Mouse (Mus musculus) CD8-positive naive resting alpha-beta T cell, adult 57 days (primary cell): ENCODE measurements around the gene Exosc9. TPM values are rescaled to one million over a fixed set of nuclear protein-coding genes. Genes with fewer than 3 reads are reported as not detected.

ENCODE experiments used
- total RNA-seq: library from RNA; stranded (reverse); gene quantifications from one replicate; pipeline ENCODE4 v1.2.4, GENCODE M21; 2023

The Exosc9 gene
- total RNA-seq = 39.5 TPM

DNA sequence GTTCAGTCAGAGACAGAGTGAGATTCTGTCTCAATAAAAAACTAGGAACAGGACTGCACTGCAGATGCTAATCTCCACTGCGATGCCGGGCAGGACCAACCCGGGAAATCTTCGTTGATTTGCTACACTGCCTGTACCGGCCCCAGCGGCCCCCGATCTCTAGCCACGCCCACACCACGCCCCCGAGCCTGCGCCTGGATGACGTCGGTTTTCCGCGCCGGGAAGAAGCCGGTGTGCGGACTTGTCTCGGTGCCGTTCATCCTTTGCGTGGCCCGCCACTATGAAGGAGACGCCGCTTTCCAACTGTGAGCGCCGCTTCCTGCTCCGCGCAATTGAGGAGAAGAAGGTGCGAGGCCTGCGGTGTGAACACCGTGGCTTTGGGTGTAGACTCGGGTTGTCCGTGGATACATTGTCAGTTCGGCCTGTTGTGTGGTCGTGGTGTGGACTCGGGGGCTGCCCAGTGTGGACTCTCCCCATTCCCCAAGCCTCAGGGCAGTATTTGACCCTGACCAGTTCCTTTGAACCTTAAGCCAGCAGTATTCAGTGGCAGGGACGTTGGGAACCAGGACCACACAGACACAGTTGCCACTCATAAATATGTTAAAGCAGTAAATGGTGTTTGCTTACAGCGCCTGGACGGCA, at the start of gene Exosc9:
TSS of gene Exosc9 (plus strand) at position 201 of the 642 bp plus-strand sequence.

DNA sequence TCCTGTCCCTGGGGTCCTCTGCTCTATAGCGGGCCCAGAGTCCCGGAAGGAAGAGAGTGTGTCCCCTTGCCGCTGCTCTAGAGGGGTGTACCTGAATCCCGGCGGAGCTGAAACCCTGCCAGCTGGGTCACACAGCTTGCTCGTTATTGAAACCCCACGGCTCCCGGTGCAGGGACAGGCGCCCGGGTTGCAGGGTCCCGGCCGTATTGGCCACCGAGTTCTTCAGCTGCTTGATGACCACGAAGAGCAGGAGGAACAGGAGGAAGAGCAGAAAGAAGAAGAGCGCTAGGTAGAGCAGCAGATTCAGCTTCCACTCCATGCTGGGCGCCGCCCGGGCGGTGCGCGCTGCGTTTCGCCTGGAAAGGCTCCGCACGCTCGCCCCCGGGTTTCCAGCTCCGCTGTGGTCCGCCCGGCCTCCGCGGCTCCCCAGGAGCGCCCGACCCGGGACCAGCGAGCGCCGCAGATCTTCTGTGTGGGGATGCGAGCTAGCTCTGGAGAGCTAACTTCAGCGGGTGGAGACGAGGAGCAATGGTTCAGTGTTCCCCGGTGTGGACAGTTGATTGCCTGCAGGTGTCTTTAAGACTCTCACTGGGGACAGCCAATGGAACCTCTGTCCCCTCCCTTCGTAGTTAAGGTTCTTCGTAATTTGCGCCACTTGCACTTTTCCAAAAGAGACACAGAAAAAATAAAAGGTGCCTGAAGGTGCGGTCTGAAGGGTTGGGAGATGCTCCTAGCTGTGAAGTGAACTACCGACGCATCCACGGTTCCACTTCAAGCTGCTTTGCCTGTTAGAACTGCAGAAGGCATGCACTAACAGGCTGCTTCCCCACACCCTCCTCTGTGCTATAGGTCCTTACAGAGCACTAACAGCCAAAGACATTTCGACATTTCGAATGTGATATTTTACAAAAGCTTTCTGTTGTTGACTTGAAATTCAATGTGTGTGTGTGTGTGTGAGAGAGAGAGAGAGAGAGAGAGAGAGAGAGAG, 31.0 kb upstream of the Exosc9 start, which contains the start of gene Gm11549:
TSS of gene Gm11549 (minus strand) at position 741 of the 988 bp plus-strand sequence.

DNA sequence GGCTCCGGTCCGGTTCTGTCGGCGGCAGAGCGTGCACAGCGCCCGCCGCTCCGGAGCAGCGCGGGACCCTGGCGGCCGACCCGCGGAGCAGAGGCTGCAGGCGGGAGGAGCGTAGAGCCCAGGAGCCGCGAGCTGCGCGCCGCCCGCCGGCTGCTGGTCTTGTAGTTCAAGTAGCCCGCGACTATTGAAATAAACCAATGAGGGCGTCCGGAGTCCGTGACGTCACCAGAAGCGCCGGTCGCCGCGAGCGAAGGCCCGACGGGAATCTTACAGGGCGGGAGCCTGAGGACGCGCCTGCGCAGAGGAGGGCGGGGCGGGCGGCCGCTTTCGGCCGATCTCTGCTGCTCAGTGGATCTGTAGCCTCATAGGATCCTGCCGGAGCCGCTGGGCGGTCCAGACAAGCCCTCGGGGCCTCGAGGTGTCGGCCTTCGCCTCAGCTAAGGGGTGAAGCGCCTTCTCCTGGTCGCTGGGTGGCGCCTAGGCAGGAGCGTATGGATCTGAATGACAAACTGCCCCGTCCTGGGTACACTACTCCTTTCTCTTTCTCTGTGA, 19.5 kb downstream of the Exosc9 start, which contains the start of gene Ccna2:
TSS of gene Ccna2 (minus strand) at position 324 of the 552 bp plus-strand sequence.

DNA sequence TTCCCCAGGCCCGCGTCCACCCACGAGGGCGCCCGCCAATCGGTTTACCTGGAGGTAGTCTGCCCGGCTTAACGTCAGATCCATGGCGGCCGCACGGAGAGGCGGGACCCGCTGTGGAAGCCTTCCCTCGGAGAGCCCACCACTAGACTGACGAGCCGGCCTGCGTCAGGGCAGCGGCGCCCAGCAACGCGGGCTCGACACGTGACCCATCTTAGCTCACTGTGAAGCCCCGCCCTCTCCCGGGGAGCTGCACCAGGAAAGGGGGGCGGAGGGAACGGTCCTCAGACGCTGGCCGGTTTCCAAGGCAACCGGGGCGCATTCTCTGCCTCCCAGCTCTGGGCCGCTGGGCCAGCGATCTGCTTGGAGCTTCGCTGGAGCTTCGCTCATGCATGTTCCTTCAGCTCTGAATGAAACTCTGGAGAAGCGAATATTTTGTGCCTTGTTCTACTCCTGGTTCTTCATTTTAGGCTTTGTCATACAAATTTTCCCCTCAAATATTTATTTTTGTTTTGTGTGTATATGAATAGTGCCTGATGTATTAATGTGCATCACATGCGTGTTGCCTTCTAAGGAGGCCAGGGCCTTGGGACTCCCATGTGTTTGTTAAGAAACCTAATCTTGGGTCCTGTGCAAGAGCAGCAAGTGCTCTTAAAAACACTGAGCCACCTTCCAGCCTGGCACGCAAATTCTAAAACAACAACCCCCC, 60.9 kb downstream of the Exosc9 start, which contains the start of gene Bbs7:
TSS of gene Bbs7 (minus strand) at position 276 of the 706 bp plus-strand sequence.

Other genes with a start within 250 kb of the Exosc9 start
- 47.8 TPM for gene Anxa5, start 76.7 kb upstream of the Exosc9 start, total RNA-seq
- gene 1810062G17Rik, start 76.7 kb upstream of the Exosc9 start, total RNA-seq = not detected
- not detected for gene Gm11549, start 30.8 kb upstream of the Exosc9 start, total RNA-seq
- 0.58 TPM for gene Ccna2, start 19.5 kb downstream of the Exosc9 start, total RNA-seq
- gene Bbs7, start 60.9 kb downstream of the Exosc9 start, total RNA-seq = 0.70 TPM
- gene Trpc3, start 137.6 kb downstream of the Exosc9 start, total RNA-seq = not detected